Mouse (Mus musculus) gonadal fat pad, adult 2 months (tissue): ENCODE data around the gene Shcbp1. TPM values are rescaled to one million over a fixed set of nuclear protein-coding genes. Genes with fewer than 3 reads are reported as not detected.
A peak's percentile ranks its signal among the peaks of the same experiment; 100 is the strongest.
"Not testable (repeated sequence)": the region's sequence is repeated elsewhere in the genome, so short reads cannot be mapped to it uniquely, and the experiment has no call there.

Experiments used
- DNase-seq: peaks from one replicate; pipeline ENCODE4 v3.0.0-alpha.2; 2012; ENCODE audit warnings: low read depth
- polyA plus RNA-seq: library from polyadenylated mRNA; depleted of rRNA; stranded (reverse); fragments of >200 nt; gene quantifications from 2 replicates; pipeline ENCODE4 v1.2.3, GENCODE M21; 2012; rRNA removed

The Shcbp1 gene
- polyA plus RNA-seq, result 0.61 and 0.76 TPM in 2 replicates

GRCm38 (mm10) chr8:4779254-4780055 is at the start of gene Shcbp1:
Gene Shcbp1, minus strand, starts transcription at chr8:4779567.
- DNase-seq, result peak; percentile 42

DNA sequence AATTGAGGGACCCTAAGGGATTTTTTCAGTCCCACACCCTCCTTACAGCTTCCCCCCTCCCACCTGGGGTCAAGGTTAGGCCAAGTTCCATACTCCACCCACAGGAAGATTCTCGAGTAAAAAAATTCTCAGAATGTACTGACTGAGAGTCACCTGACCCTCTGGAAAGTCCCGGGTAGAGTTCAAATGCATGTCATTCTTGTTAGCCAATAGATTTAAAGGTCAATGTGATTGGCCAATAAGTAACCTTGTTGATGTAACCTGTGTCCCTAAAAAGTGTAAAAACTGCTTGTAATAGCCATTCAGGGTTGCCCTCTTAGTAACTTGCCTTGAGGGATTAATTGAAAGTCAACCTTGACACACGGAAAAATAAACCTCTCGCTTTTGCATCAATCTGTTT is 29.5 kb upstream of the Shcbp1 start:
- DNase-seq, result no peak

DNA sequence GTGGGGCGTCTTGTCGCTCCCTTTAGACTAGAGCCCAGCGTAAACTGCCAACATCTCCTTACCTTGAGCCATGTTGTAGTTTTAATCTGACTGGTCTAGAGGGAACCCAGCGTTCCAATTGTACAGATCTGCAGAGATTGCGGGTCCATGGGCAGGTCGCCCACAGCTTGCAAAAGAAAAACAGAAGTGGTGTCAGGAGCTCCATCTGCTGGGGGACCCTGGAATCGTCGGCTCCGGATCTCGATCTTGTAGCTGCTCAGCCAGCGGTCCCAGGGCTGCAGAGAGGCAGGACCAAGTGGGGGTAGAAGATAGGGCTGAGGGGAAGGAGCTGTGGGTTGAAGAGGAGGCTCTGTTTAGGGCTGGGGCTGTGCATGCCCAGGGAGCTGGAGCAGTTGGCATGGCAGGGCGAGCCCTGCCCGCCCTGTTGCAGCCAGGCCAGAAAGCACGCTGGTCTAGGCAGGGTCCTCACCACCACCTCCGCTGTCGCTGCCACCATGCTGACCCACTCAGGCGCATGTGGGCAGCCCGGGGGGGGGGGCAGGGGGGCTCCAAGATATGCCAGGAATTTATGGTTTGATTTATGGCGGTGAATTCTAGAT is 21.3 kb upstream of the Shcbp1 start:
- DNase-seq, result no peak

- no peak for DNase-seq
Observed at GRCm38 (mm10) chr8:4778266-4778665, 1.1 kb downstream of the Shcbp1 start.

GRCm38 (mm10) chr8:4764751-4765150 is 14.6 kb downstream of the Shcbp1 start:
- peak; percentile 33 for DNase-seq

DNA sequence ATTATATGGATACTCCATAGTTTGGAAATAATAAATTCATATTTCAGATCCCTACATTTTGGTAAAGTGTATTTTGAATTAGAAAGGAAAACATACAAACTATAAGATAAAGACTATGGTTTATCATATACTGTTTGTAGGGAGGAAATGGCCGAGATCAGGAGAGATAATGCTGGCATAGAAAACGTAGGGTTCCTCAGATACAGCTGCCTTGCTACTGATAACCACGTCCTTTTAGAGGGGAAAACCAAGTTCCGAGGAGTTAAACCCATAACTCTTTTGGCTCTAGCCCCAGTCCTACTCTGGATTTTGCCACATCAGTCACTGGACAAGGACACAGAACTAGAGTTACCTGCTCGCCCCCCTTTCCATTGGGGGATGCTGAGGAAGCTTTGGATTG is 26.3 kb downstream of the Shcbp1 start:
- no peak for DNase-seq

DNA sequence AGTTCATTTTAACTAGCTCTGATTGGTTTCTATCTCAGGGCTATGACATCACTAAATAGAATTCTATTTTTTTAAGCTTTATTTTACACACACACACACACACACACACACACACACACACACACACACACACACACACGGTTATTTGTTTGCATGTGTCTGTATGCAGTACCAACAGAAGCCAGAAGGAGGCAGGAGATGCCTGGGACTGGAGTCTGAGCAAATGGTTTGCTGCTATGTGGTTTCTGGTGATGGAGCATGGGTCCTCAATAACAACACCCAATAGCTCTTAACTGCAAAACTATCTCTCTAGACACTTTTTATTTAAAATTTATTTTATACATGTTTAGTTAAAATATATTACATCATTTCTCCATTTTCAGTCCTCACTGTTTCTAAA is 48.4 kb downstream of the Shcbp1 start:
- no peak for DNase-seq

- no peak for DNase-seq
Observed at GRCm38 (mm10) chr8:4715546-4715945, 63.8 kb downstream of the Shcbp1 start.

GRCm38 (mm10) chr8:4708346-4708745 is 71.0 kb downstream of the Shcbp1 start:
- not testable (repeated sequence) for DNase-seq

DNA sequence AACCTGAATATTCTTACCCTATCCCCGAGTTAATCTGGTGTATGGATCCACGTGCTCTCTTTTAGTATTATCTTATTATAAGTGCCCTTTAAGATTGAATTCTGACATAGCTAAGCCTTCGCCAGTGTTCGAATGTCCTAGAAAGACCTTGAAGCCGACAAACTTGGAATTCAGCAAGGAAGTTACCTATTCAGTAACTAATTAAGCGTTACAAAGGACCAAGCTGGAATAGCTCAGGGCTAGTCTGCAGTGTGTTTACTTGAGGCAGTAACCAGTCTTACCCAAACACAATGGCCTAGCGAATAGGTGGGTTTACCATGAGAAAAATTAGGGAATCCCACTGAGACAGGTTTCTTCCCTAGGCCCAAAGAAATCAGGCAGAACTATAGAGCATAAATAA is 71.5 kb downstream of the Shcbp1 start:
- DNase-seq, result not testable (repeated sequence)

GRCm38 (mm10) chr8:4691634-4692033 is 87.7 kb downstream of the Shcbp1 start:
- DNase-seq, result no peak

Other genes with a start within 250 kb of the Shcbp1 start
- 1.3 and 1.5 TPM in 2 replicates for gene Zfp958, start 166.4 kb downstream of the Shcbp1 start, polyA plus RNA-seq